Mouse (Mus musculus): ENCODE data around the gene Ash1l.

GRCm38 (mm10) chr3:89115522-89115921, 165.1 kb downstream of the Ash1l start:
- no peak for TF ChIP-seq NRF1 (IDR thresholded peaks at IDR 0.05; ENCODE audit: insufficient read depth, low read depth, low read length, poor library complexity, severe bottlenecking)
- TF ChIP-seq CTCF (IDR thresholded peaks at IDR 0.05 in 2 of 3, conservative IDR thresholded peaks at IDR 0.05 in 1 of 3; ENCODE audit: control insufficient read depth in 1 of 3, insufficient read depth in 1 of 3, low read depth in 2 of 3, low read length in 3 of 3, poor library complexity in 1 of 3, severe bottlenecking in 1 of 3), result peak; percentile 68 to 84 (median 81)
- TF ChIP-seq POLR2A (IDR thresholded peaks at IDR 0.05; ENCODE audit: control insufficient read depth in 1 of 2, insufficient read depth in 1 of 2, low read depth in 1 of 2, low read length in 2 of 2, poor library complexity in 1 of 2), result no peak
- TF ChIP-seq KAT2A (conservative IDR thresholded peaks at IDR 0.05; ENCODE audit: low read depth, low read length), result no peak
- no peak for TF ChIP-seq GABPA (IDR thresholded peaks at IDR 0.05; ENCODE audit: low read depth, low read length)
- peak; percentile 48; the same call in 1 of the 2 replicates for TF ChIP-seq BHLHE40 (IDR thresholded peaks at IDR 0.05; ENCODE audit: borderline replicate concordance, low read depth, low read length)
- TF ChIP-seq CHD2 (IDR thresholded peaks at IDR 0.05; ENCODE audit: low read length), result peak; percentile 12; the same call in 1 of the 2 replicates
- no peak for TF ChIP-seq TCF12 (IDR thresholded peaks at IDR 0.05; ENCODE audit: low read depth, low read length)
- TF ChIP-seq MYC (IDR thresholded peaks at IDR 0.05; ENCODE audit: low read depth, low read length), result 0 out of 2 replicates have a peak, but pooled peaks have one; percentile 53
- no peak for TF ChIP-seq ELF1 (IDR thresholded peaks at IDR 0.05; ENCODE audit: low read depth, low read length)
- no peak for TF ChIP-seq RCOR1 (IDR thresholded peaks at IDR 0.05; ENCODE audit: low read depth, low read length)
- no peak for TF ChIP-seq USF2 (IDR thresholded peaks at IDR 0.05; ENCODE audit: borderline replicate concordance in 1 of 2, insufficient read depth in 1 of 2, low read depth in 1 of 2, low read length in 2 of 2)
